Mouse (Mus musculus): ENCODE data around the gene Ncor2.

GRCm38 (mm10) chr5:125196054-125196453 lies 17.0 kb upstream of the Ncor2 start:
- TF ChIP-seq POLR2A (IDR thresholded peaks at IDR 0.05; ENCODE audit: control insufficient read depth, extremely low read depth, insufficient read depth, low read length, poor library complexity): no peak
- TF ChIP-seq CTCF (IDR thresholded peaks at IDR 0.05; ENCODE audit: borderline replicate concordance, control insufficient read depth, extremely low read depth, insufficient read depth, low read length, poor library complexity): no peak

All from thymus, adult 2 months (tissue).